Mouse (Mus musculus): Measurements from ENCODE around the gene Azgp1.

GRCm38 (mm10) chr5:137974724-137975123 lies 6.6 kb upstream of the Azgp1 start:
- TF ChIP-seq CTCF (conservative IDR thresholded peaks at IDR 0.05 in 1 of 2, IDR thresholded peaks at IDR 0.05 in 1 of 2; ENCODE audit: low read depth in 2 of 2, low read length in 2 of 2) (no peak), UBTF (IDR thresholded peaks at IDR 0.05; ENCODE audit: low read depth, low read length) (no peak), MAX (IDR thresholded peaks at IDR 0.05; ENCODE audit: low read length) (no peak), TCF12 (IDR thresholded peaks at IDR 0.05; ENCODE audit: low read depth, low read length) (no peak), NELFE (IDR thresholded peaks at IDR 0.05; ENCODE audit: low read depth, low read length) (no peak), ZMIZ1 (IDR thresholded peaks at IDR 0.05; ENCODE audit: low read depth, low read length) (no peak), EP300 (IDR thresholded peaks at IDR 0.05; ENCODE audit: low read length) (no peak), USF1 (IDR thresholded peaks at IDR 0.05; ENCODE audit: low read depth, low read length) (no peak), KAT2A (IDR thresholded peaks at IDR 0.05; ENCODE audit: insufficient replicate concordance, low read length) (no peak), POLR2A (IDR thresholded peaks at IDR 0.05; ENCODE audit: low read depth, low read length) (no peak)

Data from CH12.LX (cell line).